ENCODE assay signal across 18 mouse cellular contexts in genomic region chr14:41198037-41198730, GRCm38 (mm10). TPM values are rescaled to one million over a fixed set of nuclear protein-coding genes. Genes with fewer than 3 reads are reported as not detected.
A peak's percentile ranks its signal among the peaks of the same experiment; 100 is the strongest.
DNase-seq lines count a peak whose midpoint lies in the region; ATAC-seq and TF ChIP-seq lines count a peak whose summit lies in the region.
"Had no signal": no experiment of that assay in that cellular context is flagged by ENCODE, and none has a peak within 500 bp of the region (broad histone marks: within the 10 kb centered on the region; RNA-seq: fewer than 3 reads in every experiment).

No protein-coding gene starts in this region.

- no peaks in the 10 kb centered on the region for H3K36me3 ChIP-seq in lung, embryonic 16.5 days (ENCODE audit: control insufficient read depth, insufficient read depth, low read length)
- no peaks in the 10 kb centered on the region for H3K36me3 ChIP-seq in heart, embryonic 13.5 days
- H3K36me3 ChIP-seq in hindbrain, embryonic 13.5 days = no peaks in the 10 kb centered on the region
- H3K36me3 ChIP-seq: forebrain, embryonic 15.5 days; hindbrain, embryonic 12.5 days had no signal

- H3K4me3 ChIP-seq in lung, embryonic 16.5 days (ENCODE audit: low read length) = no peak overlapping the region
- H3K4me3 ChIP-seq in lung, adult 2 months (replicated peaks; ENCODE audit: extremely low read depth, low read depth, low read length) = no peak overlapping the region
- no peak overlapping the region for H3K4me3 ChIP-seq in heart, embryonic 13.5 days
- no peak overlapping the region for H3K4me3 ChIP-seq in hindbrain, embryonic 13.5 days
- H3K4me3 ChIP-seq: forebrain, embryonic 15.5 days; hindbrain, embryonic 12.5 days had no signal

- TF ChIP-seq CTCF in lung, adult 2 months (IDR thresholded peaks at IDR 0.05; ENCODE audit: insufficient read depth, low read length) = no peak

- H3K27ac ChIP-seq in lung, embryonic 16.5 days (ENCODE audit: low read length) = peak overlapping the region; percentile 55
- H3K27ac ChIP-seq in heart, embryonic 13.5 days (replicated peaks) = peak overlapping the region; percentile 76
- H3K27ac ChIP-seq in hindbrain, embryonic 13.5 days = no peak overlapping the region
- H3K27ac ChIP-seq: forebrain, embryonic 15.5 days; hindbrain, embryonic 12.5 days had no signal

- no peaks in the 10 kb centered on the region; the same call in 1 of the 2 replicates for H3K4me1 ChIP-seq in lung, embryonic 16.5 days (replicated peaks; ENCODE audit: control insufficient read depth, insufficient read depth, low read length)
- H3K4me1 ChIP-seq in lung, adult 2 months (ENCODE audit: control insufficient read depth, insufficient read depth, low read length) = peaks cover 5% of the 10 kb centered on the region
- H3K4me1 ChIP-seq in heart, embryonic 13.5 days = peaks cover 11% of the 10 kb centered on the region
- H3K4me1 ChIP-seq in hindbrain, embryonic 13.5 days (replicated peaks) = no peaks in the 10 kb centered on the region
- H3K4me1 ChIP-seq: forebrain, embryonic 15.5 days; hindbrain, embryonic 12.5 days had no signal

- H3K9me3 ChIP-seq in lung, embryonic 16.5 days (ENCODE audit: control insufficient read depth, low read length) = no peaks in the 10 kb centered on the region
- H3K9me3 ChIP-seq in heart, embryonic 13.5 days = no peaks in the 10 kb centered on the region
- H3K9me3 ChIP-seq in hindbrain, embryonic 13.5 days = no peaks in the 10 kb centered on the region
- H3K9me3 ChIP-seq: forebrain, embryonic 15.5 days; hindbrain, embryonic 12.5 days had no signal

- WGBS in lung, embryonic 16.5 days = 20% methylated on average over 6 of the region's 6 CpGs
- WGBS in lung, adult 2 months = 16% methylated on average over 6 of the region's 6 CpGs
- 25% methylated on average over 6 of the region's 6 CpGs for WGBS in heart, embryonic 13.5 days
- 68% methylated on average over 6 of the region's 6 CpGs for WGBS in hindbrain, embryonic 13.5 days

- DNase-seq in heart, adult 11 months = peak; percentile 93
- no peak for DNase-seq in heart, postnatal 25 days (ENCODE audit: low spot score)
- DNase-seq in lung, adult 2 months = no peak
- DNase-seq in lung, postnatal 25 days (ENCODE audit: low spot score) = peak; percentile 30
- DNase-seq in spleen, postnatal 10 days (ENCODE audit: low spot score in 2 of 2) = no peak
- DNase-seq: cerebellum, postnatal 25 days; gastrocnemius, postnatal 14 days had no signal

- peak; percentile 59; the same call in 1 of the 2 replicates for ATAC-seq in lung, embryonic 16.5 days (ENCODE audit: low read depth)
- no peak; the same call in 1 of the 2 replicates for ATAC-seq in heart, embryonic 13.5 days (ENCODE audit: extremely low read depth, insufficient number of reproducible peaks, low FRiP score, low TSS enrichment)
- ATAC-seq in hindbrain, embryonic 13.5 days (ENCODE audit: low FRiP score) = no peak
- ATAC-seq: activated CD4-positive, CD25-positive, alpha-beta regulatory T cell, adult 4 months; forebrain, embryonic 15.5 days; intestine, postnatal 0 days had no signal

- TF ChIP-seq POLR2A in lung, adult 2 months (IDR thresholded peaks at IDR 0.05; ENCODE audit: borderline replicate concordance, extremely low read depth, low read depth, low read length) = no peak

- intact Hi-C loops in heart, postnatal 25 days (cut with DNase I) = no loop called here

- no peak overlapping the region for H3K9ac ChIP-seq in lung, embryonic 16.5 days (ENCODE audit: low read length)
- H3K9ac ChIP-seq in heart, embryonic 13.5 days = no peak overlapping the region
- H3K9ac ChIP-seq in hindbrain, embryonic 13.5 days = no peak overlapping the region
- H3K9ac ChIP-seq: forebrain, embryonic 15.5 days; hindbrain, embryonic 12.5 days had no signal

- H3K4me2 ChIP-seq in lung, embryonic 16.5 days (ENCODE audit: low read depth, low read length) = no peak overlapping the region
- H3K4me2 ChIP-seq in heart, embryonic 13.5 days = no peak overlapping the region; the same call in 1 of the 2 replicates
- H3K4me2 ChIP-seq in hindbrain, embryonic 13.5 days = no peak overlapping the region
- H3K4me2 ChIP-seq: forebrain, embryonic 15.5 days; hindbrain, embryonic 12.5 days had no signal

- no peaks in the 10 kb centered on the region for H3K27me3 ChIP-seq in lung, embryonic 16.5 days (ENCODE audit: control insufficient read depth, insufficient read depth, low read depth, low read length)
- H3K27me3 ChIP-seq in heart, embryonic 13.5 days (replicated peaks) = no peaks in the 10 kb centered on the region
- H3K27me3 ChIP-seq in hindbrain, embryonic 13.5 days = no peaks in the 10 kb centered on the region
- H3K27me3 ChIP-seq: forebrain, embryonic 15.5 days; hindbrain, embryonic 12.5 days had no signal

RNA-seq across cellular contexts. Expression of gene Sftpd, which starts 13.2 kb away (rescaled TPM):
- total RNA-seq in heart, postnatal 25 days (2021) = not detected
- 3.3 and 6.7 TPM in 2 replicates for polyA plus RNA-seq in lung, embryonic 16.5 days (2015; fragmentation: Nextera tagmentation; extraction: Ambion mirVana)
- 235 and 279 TPM in 2 replicates for polyA plus RNA-seq in lung, adult 2 months (2012; rRNA removed)
- polyA plus RNA-seq in heart, embryonic 13.5 days (2015; fragmentation: Nextera tagmentation; extraction: Ambion mirVana) = not detected in 2 replicates
- polyA plus RNA-seq in hindbrain, embryonic 13.5 days (2015; fragmentation: Nextera tagmentation; extraction: Ambion mirVana) = not detected in 2 replicates
- total RNA-seq: gastrocnemius, postnatal 14 days; layer of hippocampus, adult 8-10 months; left cerebral cortex, postnatal 25 days; megakaryocyte-erythroid progenitor cell, adult 5-6 weeks had no signal
- polyA plus RNA-seq: activated CD4-positive, CD25-positive, alpha-beta regulatory T cell, adult 4 months; forebrain, embryonic 15.5 days; hindbrain, embryonic 12.5 days; urinary bladder, adult 2 months had no signal

RNA-seq across cellular contexts. Expression of gene Mbl1, which starts 46.9 kb away (rescaled TPM):
- not detected for total RNA-seq in heart, postnatal 25 days (2021)
- polyA plus RNA-seq in lung, embryonic 16.5 days (2015; fragmentation: Nextera tagmentation; extraction: Ambion mirVana) = 0.31 and 0.39 TPM in 2 replicates
- polyA plus RNA-seq in lung, adult 2 months (2012; rRNA removed) = 0.66 and 0.67 TPM in 2 replicates
- 0.64 TPM in 1 of 2 replicates, not detected in the other for polyA plus RNA-seq in heart, embryonic 13.5 days (2015; fragmentation: Nextera tagmentation; extraction: Ambion mirVana)
- not detected in 2 replicates for polyA plus RNA-seq in hindbrain, embryonic 13.5 days (2015; fragmentation: Nextera tagmentation; extraction: Ambion mirVana)
- total RNA-seq: gastrocnemius, postnatal 14 days; layer of hippocampus, adult 8-10 months; left cerebral cortex, postnatal 25 days; megakaryocyte-erythroid progenitor cell, adult 5-6 weeks had no signal
- polyA plus RNA-seq: activated CD4-positive, CD25-positive, alpha-beta regulatory T cell, adult 4 months; forebrain, embryonic 15.5 days; hindbrain, embryonic 12.5 days; intestine, postnatal 0 days; urinary bladder, adult 2 months had no signal

Comparison
In these comparisons a context has a peak if more than half of its experiments do, and no peak if none do; other contexts are left out.
1. DNase-seq: peak in heart, adult 11 months (single experiment) and lung, postnatal 25 days (single experiment); none in heart, postnatal 25 days (single experiment), lung, adult 2 months (single experiment) and spleen, postnatal 10 days (0 of 2).
2. RNA of gene Sftpd, which starts 13.2 kb away (polyA plus RNA-seq): 235 to 279 TPM in lung, adult 2 months; 3.3 to 6.7 TPM in lung, embryonic 16.5 days, not detected in heart, embryonic 13.5 days and not detected in hindbrain, embryonic 13.5 days; every median in the first group is over 10 times any median in the second.